Mouse (Mus musculus) skeletal muscle tissue, adult 2 months (tissue): ENCODE results near the gene D17H6S53E.

Experiments used
- DNase-seq: peaks from one replicate; pipeline ENCODE4 v3.0.0-alpha.2; 2012; ENCODE audit warnings: low read depth, low spot score

Gene D17H6S53E

GRCm38 (mm10) chr17:35126206-35126611 lies at the start of gene D17H6S53E:
Gene D17H6S53E (plus strand): TSS chr17:35126373.
- peak; percentile 60 for DNase-seq

- no peak for DNase-seq
Observed at GRCm38 (mm10) chr17:35076507-35077176, 49.5 kb upstream of the D17H6S53E start, which contains the start of gene Ly6g6e. Gene Ly6g6e (plus strand): TSS chr17:35076902.

GRCm38 (mm10) chr17:35077285-35077684 lies 48.9 kb upstream of the D17H6S53E start:
- no peak for DNase-seq

GRCm38 (mm10) chr17:35077786-35078233 lies 48.4 kb upstream of the D17H6S53E start, which contains the start of gene Ly6g6d:
Gene Ly6g6d (minus strand): TSS chr17:35078065.
- DNase-seq, result no peak

- no peak for DNase-seq
Observed at GRCm38 (mm10) chr17:35079778-35080177, 46.4 kb upstream of the D17H6S53E start.

- DNase-seq, result no peak
Observed at GRCm38 (mm10) chr17:35080248-35080647, 45.9 kb upstream of the D17H6S53E start.

GRCm38 (mm10) chr17:35080710-35081109 lies 45.5 kb upstream of the D17H6S53E start:
- DNase-seq, result no peak

GRCm38 (mm10) chr17:35082841-35083576 lies 43.2 kb upstream of the D17H6S53E start:
- no peak for DNase-seq

GRCm38 (mm10) chr17:35083929-35084497 lies 42.2 kb upstream of the D17H6S53E start:
- no peak for DNase-seq

GRCm38 (mm10) chr17:35085208-35085865 lies 40.8 kb upstream of the D17H6S53E start, which contains the start of gene Ly6g6f:
Gene Ly6g6f (minus strand): TSS chr17:35085610.
- no peak for DNase-seq

GRCm38 (mm10) chr17:35088151-35088550 lies 38.0 kb upstream of the D17H6S53E start:
- DNase-seq, result no peak

GRCm38 (mm10) chr17:35088825-35089644 lies 37.1 kb upstream of the D17H6S53E start, which contains the start of gene Abhd16a:
Gene Abhd16a (plus strand): TSS chr17:35089263.
- peak; percentile 89 for DNase-seq

- DNase-seq, result peak; percentile 65
Observed at GRCm38 (mm10) chr17:35090166-35090932, 35.8 kb upstream of the D17H6S53E start.

GRCm38 (mm10) chr17:35092403-35093198 lies 33.6 kb upstream of the D17H6S53E start:
- DNase-seq, result no peak

GRCm38 (mm10) chr17:35094475-35095365 lies 31.5 kb upstream of the D17H6S53E start:
- no peak for DNase-seq

- DNase-seq, result no peak
Observed at GRCm38 (mm10) chr17:35096597-35096996, 29.6 kb upstream of the D17H6S53E start.

- DNase-seq, result no peak
Observed at GRCm38 (mm10) chr17:35097164-35097655, 29.0 kb upstream of the D17H6S53E start.

GRCm38 (mm10) chr17:35100196-35100765 lies 25.9 kb upstream of the D17H6S53E start:
- no peak for DNase-seq
